Mouse (Mus musculus) heart, postnatal 0 days (tissue): ENCODE measurements at regions not wholly inside any gene's neighbourhood (a gene's known extent, or its start where the extent isn't known, plus 50 kb on each side); places are given as distances from the start of the nearest gene placed in this dataset.

Experiments used
- ATAC-seq: fragments of 200-750 bp; cut with Nextera tagmentation; 2 replicates; pipeline ENCODE4 v1.8.0; 2017; ENCODE audit warnings: low read depth, moderate number of reproducible peaks, moderate library complexity; ENCODE audit not compliant: insufficient read depth
- DNase-seq: peaks from one replicate; pipeline ENCODE4 v3.0.0-alpha.2; 2016; ENCODE audit warnings: low spot score
- H3K27ac ChIP-seq: fragments of 300-500 bp; sonication (generic); 2 replicates; pipeline ENCODE4 v1.5.1; 2014; ENCODE audit warnings: low read depth, mild to moderate bottlenecking
- H3K27me3 ChIP-seq: fragments of 300-500 bp; sonication (generic); 2 replicates; pipeline ENCODE4 v1.6.1; 2014; ENCODE audit warnings: low read length, mixed read lengths; ENCODE audit not compliant: control insufficient read depth, insufficient read depth
- H3K36me3 ChIP-seq: fragments of 300-500 bp; sonication (generic); replicated peaks from 2 replicates; pipeline ENCODE4 v1.6.1; 2014; ENCODE audit warnings: low read length, mixed read lengths; ENCODE audit not compliant: control insufficient read depth, insufficient read depth
- H3K4me1 ChIP-seq: fragments of 300-500 bp; sonication (generic); 2 replicates; pipeline ENCODE4 v1.6.1; 2014; ENCODE audit warnings: antibody characterized with exemption; ENCODE audit not compliant: control insufficient read depth, insufficient read depth
- H3K4me2 ChIP-seq: fragments of 300-500 bp; sonication (generic); 2 replicates; pipeline ENCODE4 v1.6.1; 2014; ENCODE audit warnings: low read depth, mild to moderate bottlenecking, low read length, moderate library complexity
- H3K4me3 ChIP-seq: fragments of 300-500 bp; sonication (generic); 2 replicates; pipeline ENCODE4 v1.5.1; 2014; ENCODE audit warnings: low read depth, low read length
- H3K9ac ChIP-seq: fragments of 300-500 bp; sonication (generic); replicated peaks from 2 replicates; pipeline ENCODE4 v1.6.1; 2014; ENCODE audit warnings: low read depth, low read length, mixed read lengths
- H3K9me3 ChIP-seq: fragments of 300-500 bp; sonication (generic); replicated peaks from 2 replicates; pipeline ENCODE4 v1.6.1; 2016; ENCODE audit warnings: low read length; ENCODE audit not compliant: control insufficient read depth
- CTCF ChIP-seq: IDR thresholded peaks from 2 replicates; pipeline ENCODE4 v1.5.1; 2016; ENCODE audit warnings: antibody characterized with exemption, control low read depth, low read depth
- EP300 ChIP-seq: IDR thresholded peaks from 2 replicates; pipeline ENCODE4 v1.6.1; 2016; ENCODE audit warnings: antibody characterized with exemption, low read depth
- WGBS: fragments of 180-500 bp; shearing (Covaris S2); extraction: QIAGEN DNeasy Blood & Tissue Kit; methylation state at CpG from one replicate; pipeline ENCODE4 v1.1.7; 2014; 5-methylcytosine and 5-hydroxymethylcytosine counted together

- Histone ChIP-seq H3K36me3 (no peaks in the 10 kb centered on the region), H3K27ac (no peak overlapping the region), H3K4me2 (no peak overlapping the region), H3K9me3 (no peaks in the 10 kb centered on the region), H3K4me3 (no peak overlapping the region), H3K4me1 (no peaks in the 10 kb centered on the region), H3K9ac (no peak overlapping the region), H3K27me3 (no peaks in the 10 kb centered on the region)
- DNase-seq (peak; percentile 19), ATAC-seq (no peak)
- peak; percentile 65 for TF ChIP-seq CTCF
- TF ChIP-seq EP300 = no peak
These were observed 167.8 kb upstream of the Amot start for GRCm38 (mm10) chrX:145672776-145673175.

GRCm38 (mm10) chrX:145651647-145652046, 146.7 kb upstream of the Amot start:
- TF ChIP-seq CTCF (no peak), EP300 (no peak)
- ATAC-seq = no peak
- Histone ChIP-seq H3K4me2 (no peak overlapping the region), H3K9me3 (no peaks in the 10 kb centered on the region), H3K36me3 (no peaks in the 10 kb centered on the region), H3K4me1 (no peaks in the 10 kb centered on the region), H3K9ac (no peak overlapping the region), H3K27me3 (no peaks in the 10 kb centered on the region), H3K4me3 (no peak overlapping the region), H3K27ac (no peak overlapping the region)
- no peak for DNase-seq
- WGBS = 60% methylated on average over 2 of the region's 2 CpGs

GRCm38 (mm10) chrX:145619649-145620048, 114.7 kb upstream of the Amot start:
- ATAC-seq = no peak
- TF ChIP-seq CTCF (no peak), EP300 (no peak)
- Histone ChIP-seq H3K36me3 (no peaks in the 10 kb centered on the region), H3K4me3 (no peak overlapping the region), H3K27me3 (no peaks in the 10 kb centered on the region), H3K4me2 (no peak overlapping the region), H3K9ac (no peak overlapping the region), H3K4me1 (no peaks in the 10 kb centered on the region), H3K9me3 (no peaks in the 10 kb centered on the region), H3K27ac (no peak overlapping the region)
- DNase-seq = no peak
- 31% methylated on average over 3 of the region's 3 CpGs for WGBS

GRCm38 (mm10) chrX:145602085-145602484, 97.1 kb upstream of the Amot start:
- no peaks in the 10 kb centered on the region for H3K4me1 ChIP-seq
- TF ChIP-seq EP300 = no peak
- TF ChIP-seq CTCF = no peak
- H3K4me3 ChIP-seq = no peak overlapping the region
- DNase-seq = no peak
- H3K9ac ChIP-seq = no peak overlapping the region
- no peak for ATAC-seq
- no peak overlapping the region for H3K27ac ChIP-seq
- H3K27me3 ChIP-seq = no peaks in the 10 kb centered on the region
- WGBS = 85% methylated on average over 10 of the region's 10 CpGs
- no peaks in the 10 kb centered on the region for H3K9me3 ChIP-seq
- no peak overlapping the region for H3K4me2 ChIP-seq
- H3K36me3 ChIP-seq = no peaks in the 10 kb centered on the region

- DNase-seq (no peak), ATAC-seq (no peak)
- no peak overlapping the region for H3K4me2 ChIP-seq
- H3K36me3 ChIP-seq = no peaks in the 10 kb centered on the region
- H3K9ac ChIP-seq = no peak overlapping the region
- WGBS = 46% methylated on average over 1 of the region's 1 CpGs
- no peaks in the 10 kb centered on the region for H3K9me3 ChIP-seq
- no peak overlapping the region for H3K4me3 ChIP-seq
- H3K27me3 ChIP-seq = no peaks in the 10 kb centered on the region
- H3K4me1 ChIP-seq = no peaks in the 10 kb centered on the region
- TF ChIP-seq CTCF = no peak
- TF ChIP-seq EP300 = no peak
- no peak overlapping the region for H3K27ac ChIP-seq
These were observed 85.8 kb upstream of the Amot start for GRCm38 (mm10) chrX:145590733-145591132.

- no peak overlapping the region for H3K4me3 ChIP-seq
- H3K36me3 ChIP-seq = no peaks in the 10 kb centered on the region
- no peaks in the 10 kb centered on the region for H3K27me3 ChIP-seq
- H3K4me1 ChIP-seq = no peaks in the 10 kb centered on the region
- no peaks in the 10 kb centered on the region for H3K9me3 ChIP-seq
- H3K27ac ChIP-seq = no peak overlapping the region
- TF ChIP-seq CTCF = no peak
- TF ChIP-seq EP300 = no peak
- no peak for DNase-seq
- 61% methylated on average over 3 of the region's 3 CpGs for WGBS
- no peak for ATAC-seq
- H3K4me2 ChIP-seq = no peak overlapping the region
- H3K9ac ChIP-seq = no peak overlapping the region
These were observed 62.5 kb upstream of the Amot start for GRCm38 (mm10) chrX:145567528-145567927.
